Mouse (Mus musculus) brain, adult 2 months (tissue): ENCODE data around the gene Cnr2.

ENCODE experiments used
- DNase-seq: peaks from one replicate; pipeline ENCODE4 v3.0.0; 2011; ENCODE audit warnings: low read depth, low spot score

Cnr2 gene

DNA sequence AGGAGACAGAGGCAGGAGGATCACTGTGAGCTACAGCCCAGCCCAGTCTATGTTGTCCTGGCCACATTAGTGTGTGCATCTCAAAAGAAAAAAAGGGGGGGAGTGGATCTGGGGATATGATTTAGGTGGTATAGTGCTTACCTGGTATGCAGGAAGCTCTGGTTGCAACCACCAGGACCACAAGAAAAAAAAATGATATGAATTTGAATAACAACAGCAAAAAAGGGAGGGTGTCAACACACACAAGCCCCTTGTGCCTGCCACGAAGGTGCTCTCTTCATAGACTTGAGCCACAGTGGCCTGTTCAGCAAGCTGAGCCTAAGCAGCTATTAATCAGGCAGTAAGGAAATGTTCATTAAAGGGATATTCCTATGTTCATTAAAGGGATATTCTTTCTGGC lies 9.6 kb downstream of the Cnr2 start:
- DNase-seq = no peak

DNA sequence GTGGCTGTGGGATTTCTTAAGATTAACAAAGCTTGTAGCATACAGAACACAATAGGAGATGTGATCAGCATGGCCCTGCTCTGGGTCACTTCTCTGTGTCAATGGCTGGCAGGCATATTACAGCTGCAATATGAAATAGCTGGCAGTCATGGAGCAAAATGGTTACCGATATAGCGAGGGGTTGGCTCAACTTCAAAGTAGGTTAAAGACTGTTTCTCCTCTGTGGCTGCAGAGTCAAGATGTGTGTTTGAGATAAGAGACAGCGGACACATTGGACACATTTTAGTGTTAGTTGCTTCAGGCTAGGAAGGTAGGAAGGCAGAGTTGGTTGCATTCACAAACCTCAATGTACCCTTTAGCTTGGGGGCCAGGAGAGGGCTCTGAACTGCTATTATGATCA lies 11.4 kb downstream of the Cnr2 start:
- no peak for DNase-seq

DNA sequence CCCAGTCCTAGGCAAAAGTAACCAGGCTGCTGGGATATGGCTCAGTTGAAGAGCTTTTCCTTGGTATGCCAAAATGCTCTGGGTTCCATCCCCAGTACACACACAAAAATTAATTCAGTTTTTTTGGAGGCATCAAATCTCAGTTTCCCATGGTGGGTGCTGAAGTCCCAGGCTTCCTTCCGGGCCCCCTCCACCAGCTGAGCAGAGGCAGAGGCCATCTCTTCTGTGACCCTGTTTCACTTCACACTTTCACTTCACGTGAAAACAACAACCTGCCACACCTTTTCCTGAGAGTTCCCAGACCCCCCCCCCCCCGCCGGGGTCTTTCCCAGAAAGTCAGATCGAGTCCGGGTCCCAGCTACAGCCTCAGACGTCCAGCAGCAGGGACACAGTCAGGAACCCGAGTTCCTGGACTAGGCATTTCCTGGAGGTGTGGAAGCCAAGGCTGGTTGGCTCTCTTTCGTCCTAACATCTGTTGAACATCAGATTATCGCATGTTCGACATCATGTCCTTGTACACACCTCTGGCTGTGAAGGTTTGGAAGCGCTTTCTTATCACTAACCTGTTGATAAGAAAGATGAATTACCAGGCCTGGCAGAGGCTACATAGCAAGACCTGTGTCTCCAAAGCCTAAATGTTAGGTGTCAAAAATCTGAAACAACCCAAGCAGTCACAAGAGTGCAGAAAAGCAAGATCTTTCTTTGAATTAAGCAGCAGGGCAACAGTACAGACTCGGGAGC lies 14.3 kb downstream of the Cnr2 start:
- DNase-seq = no peak

DNA sequence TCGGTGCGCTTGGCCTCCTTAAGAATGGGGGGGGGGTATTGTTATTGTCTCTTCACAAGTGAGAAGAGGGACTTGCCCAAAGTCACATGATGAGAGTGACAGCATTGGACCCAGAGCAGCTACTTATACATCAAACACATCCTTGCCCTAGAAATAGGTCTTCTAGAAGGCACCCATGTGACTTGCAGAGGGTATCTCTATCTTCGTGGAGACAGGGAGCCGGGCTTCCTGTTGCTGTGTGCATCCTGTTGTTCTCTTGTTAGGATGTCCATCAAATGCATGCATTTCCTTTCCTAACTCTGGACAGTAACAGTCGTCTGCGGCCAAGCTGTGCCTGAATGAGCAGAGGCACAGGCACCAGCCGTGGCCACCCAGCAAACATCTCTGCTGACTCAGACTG lies 16.3 kb downstream of the Cnr2 start:
- no peak for DNase-seq

DNA sequence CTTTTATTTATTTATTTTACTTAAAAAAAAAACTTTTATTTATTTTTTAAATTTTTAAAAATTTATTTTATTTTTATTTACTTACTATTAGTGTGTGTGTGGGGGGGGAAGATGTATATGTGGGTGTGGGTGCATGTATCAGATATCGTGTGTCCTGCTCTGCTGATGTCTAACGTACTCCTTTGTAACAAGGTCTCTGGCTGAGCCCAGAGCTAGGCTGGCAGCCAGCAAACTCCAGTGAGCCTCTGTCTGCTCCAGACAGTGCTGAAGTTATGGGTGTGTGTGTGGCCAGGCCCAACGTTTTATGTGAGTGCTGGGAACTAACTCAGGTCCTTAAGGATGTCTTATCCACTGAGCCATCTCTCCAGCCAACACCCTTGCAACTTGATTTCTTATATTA lies 17.0 kb downstream of the Cnr2 start:
- no peak for DNase-seq

DNA sequence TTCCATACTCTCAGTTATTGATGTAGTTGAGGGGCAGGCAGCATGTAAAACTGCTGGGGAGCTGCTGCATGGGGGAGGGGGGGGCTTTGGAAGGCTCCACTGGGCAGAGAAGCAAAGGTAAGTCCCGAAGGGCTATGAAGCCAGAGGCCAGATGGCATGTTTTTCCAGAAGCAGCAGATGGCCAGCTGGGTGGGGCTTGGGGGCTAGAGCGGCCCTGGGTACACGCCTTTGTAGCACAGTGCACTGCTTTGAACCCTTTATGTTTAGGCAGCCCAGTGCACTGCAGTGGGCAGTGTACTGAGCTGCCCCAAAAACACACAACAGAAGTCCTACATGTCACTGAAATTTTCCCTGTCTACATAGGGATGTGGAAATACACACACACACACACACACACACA lies 17.6 kb downstream of the Cnr2 start:
- no peak for DNase-seq

DNA sequence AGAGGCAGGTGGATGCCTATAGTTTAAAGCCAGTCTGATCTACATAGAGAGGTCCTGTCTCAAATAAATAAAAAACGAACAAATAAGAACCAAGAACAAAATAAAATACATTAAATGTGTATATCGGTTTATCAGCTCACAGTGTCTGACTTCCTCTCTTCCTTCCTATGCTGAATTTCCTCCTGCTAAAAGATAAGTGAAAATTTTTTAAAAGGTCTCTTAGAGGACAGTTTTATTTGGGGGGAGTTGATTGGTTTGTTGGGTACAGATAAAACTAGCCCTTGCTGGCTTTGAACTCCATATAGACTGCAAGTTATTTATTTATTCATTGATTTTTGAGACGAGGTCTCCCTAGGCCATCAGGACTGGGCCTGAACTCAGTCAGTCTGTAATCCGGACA lies 18.2 kb downstream of the Cnr2 start:
- no peak for DNase-seq

DNA sequence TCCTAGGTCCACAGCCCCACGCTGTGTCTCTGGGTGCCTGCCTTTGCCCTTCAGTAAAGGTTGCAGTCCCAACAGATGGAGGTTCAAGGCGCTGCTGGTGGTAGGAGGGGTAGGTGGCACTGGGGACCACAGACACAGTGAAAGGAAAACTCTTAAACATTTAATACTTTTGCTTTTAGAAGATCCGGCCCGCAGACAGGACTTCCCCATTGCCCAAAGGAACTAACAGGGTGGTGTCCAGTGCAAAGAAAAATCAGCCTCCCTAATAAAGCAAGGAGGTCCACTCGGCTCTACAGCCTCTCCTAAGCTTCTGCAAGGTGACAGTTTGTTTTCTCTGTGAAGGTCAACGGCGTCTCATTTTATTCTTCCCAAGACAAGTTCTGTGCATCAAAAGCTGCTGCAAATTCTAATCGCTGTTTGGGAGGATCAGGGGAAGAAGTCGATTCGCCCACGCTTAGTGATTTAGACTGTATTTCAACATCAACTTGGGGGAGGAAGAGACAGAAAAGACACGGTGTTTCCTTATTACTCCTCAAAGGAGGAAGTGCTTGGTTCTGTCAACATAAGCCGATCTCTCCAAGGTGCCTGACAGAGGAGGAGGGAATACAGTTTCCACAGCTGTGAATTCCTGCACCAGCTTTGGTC lies 23.6 kb downstream of the Cnr2 start:
- DNase-seq = peak; percentile 41

DNA sequence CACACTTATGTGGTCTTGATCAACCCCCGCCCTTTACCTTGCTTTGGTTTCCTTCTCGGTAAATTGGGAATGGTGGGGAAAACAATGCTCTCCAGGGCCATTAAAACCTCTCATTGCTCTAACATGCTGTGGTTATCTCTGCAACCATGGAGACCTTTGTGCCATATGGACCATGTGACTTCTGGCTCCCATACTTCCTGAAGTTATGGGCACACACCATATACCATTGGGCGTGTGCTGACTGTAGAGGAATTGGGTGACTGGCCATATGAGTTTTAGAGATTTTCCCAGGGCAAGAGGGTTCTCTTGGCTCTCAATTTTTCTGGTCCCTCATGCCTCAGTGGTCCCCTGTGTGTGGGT lies 24.1 kb downstream of the Cnr2 start:
- no peak for DNase-seq

DNA sequence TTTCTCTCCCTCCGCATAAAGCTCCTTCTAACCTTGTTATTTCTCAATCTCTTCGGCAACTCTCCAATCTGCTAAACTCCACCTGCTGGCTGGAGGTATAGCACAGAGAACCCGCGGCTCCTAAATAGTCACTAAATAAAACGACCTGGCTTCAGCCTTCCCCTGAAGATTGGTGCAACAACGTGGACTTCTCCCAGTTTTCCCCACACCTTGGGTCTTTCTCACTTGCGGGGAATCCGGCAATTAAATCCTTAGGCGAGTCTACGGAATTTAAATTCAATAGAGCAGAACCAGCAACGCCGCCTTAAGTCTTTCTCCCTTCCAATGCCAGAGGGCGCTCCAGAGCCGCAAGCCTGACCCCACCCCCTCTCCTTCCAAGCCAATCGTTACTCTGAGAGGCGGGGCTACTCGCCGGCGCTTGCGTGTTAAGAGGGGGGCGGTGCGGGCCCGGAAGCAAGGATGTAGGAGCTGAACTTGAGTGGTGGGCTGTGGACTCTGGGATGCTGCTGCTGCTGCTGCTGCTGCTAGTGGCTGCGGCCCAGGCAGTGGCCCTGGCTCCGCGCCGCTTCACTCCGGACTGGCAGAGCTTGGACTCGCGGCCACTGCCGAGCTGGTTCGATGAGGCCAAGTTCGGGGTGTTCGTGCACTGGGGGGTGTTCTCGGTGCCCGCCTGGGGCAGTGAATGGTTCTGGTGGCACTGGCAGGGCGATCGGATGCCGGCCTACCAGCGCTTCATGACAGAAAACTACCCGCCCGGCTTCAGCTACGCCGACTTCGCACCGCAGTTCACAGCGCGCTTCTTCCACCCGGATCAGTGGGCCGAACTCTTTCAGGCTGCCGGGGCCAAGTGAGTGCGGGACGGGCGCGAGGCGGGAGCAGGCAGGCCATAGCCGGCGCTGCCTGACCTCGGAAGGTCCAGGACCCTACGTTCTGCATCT lies 25.4 kb downstream of the Cnr2 start, which contains the start of gene Fuca1:
TSS of gene Fuca1 (plus strand) at position 432 of the 938 bp plus-strand sequence.
- DNase-seq = peak; percentile 98

DNA sequence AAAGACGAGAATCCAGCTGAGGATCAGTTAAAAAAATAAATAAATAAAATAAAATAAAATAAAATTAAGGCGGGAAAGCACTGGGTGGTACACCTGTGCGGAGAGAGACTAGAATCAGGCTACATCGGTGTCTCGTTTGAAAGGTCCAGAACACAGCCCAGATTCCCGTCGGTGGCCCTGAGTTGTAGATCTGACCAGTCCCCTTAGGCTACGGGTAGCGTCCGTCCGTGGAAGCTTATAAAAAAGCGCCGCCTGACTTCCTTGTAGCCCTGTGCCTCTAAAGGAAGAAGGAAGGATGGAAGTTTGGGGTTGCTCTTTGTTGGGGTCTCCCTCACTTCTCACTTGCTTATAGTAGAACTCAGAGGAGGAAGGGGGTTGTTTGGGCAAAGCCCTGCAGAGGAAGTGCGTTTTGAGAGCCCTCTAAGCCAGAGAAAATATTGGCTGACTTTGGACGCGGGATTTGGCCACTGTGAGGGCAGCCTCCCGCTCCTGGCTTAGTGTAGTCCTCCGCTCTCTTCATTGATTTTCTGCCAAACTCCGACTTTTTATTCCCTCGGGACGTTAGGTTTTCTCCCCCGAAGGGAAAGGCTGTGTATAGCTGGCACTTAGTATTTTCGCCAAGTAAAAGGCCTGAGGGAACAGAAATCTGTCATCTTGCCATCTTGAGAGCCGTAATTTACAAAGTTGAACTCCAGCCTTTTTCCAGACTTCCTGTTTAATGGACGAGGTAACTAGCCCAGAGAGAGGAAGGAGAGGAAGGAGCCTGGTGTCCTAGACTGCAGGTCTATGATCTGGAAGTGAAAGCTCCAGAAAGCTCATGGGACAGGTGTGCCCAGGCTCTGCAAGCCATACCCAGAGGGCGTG lies 26.3 kb downstream of the Cnr2 start:
- DNase-seq = no peak

DNA sequence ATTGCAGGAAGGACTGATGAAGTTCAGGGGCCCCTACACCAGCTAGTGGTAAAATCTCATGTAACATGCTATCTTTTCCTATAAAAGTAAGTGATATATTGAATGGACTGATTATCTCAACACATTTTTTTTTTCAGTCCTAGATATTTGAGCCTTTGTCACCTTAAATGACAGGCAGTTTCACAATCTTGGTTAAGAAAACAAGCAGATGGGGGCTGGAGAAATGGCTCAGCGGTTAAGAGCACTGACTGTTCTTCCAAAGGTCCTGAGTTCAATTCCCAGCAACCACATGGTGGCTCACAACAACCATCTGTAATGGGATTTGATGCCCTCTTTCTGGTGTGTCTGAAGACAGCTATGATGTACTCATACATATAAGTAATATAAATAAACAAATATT lies 27.0 kb downstream of the Cnr2 start:
- DNase-seq = no peak

DNA sequence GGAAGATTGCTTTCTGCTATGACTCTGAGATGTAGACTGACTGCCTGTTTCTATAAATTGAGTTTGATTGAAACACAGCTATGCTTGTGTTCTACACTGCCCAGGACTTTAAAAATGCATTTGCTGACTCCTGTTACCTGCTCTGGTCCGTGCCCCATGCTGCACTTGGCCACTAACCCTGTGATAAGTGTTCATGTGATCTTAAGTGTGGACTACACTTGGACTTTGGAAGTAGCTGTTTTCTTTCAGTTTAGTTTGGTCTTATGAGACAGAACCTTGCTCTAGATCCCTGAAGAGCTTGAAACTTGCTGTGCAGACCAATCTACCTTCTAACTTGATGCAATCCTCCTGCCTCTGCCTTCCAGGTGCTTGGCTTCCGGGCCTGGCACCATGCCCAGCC lies 29.2 kb downstream of the Cnr2 start:
- DNase-seq = no peak

DNA sequence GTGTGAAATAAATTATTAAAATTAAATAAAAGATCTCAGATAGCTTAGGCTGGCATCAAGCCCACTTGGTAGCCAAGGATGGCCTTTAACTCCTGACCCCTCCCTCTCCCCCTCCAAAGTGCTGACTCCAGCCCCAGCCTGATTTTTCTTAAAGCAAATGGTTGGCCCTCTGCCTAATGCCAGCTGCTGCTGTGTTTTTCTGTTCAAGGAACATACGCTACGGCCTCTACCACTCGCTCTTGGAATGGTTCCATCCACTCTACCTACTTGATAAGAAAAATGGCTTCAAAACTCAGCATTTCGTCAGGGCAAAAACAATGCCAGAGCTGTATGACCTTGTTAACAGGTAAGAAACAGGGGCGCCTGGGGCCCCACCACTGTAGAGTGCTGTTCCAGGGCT lies 30.1 kb downstream of the Cnr2 start:
- no peak for DNase-seq

DNA sequence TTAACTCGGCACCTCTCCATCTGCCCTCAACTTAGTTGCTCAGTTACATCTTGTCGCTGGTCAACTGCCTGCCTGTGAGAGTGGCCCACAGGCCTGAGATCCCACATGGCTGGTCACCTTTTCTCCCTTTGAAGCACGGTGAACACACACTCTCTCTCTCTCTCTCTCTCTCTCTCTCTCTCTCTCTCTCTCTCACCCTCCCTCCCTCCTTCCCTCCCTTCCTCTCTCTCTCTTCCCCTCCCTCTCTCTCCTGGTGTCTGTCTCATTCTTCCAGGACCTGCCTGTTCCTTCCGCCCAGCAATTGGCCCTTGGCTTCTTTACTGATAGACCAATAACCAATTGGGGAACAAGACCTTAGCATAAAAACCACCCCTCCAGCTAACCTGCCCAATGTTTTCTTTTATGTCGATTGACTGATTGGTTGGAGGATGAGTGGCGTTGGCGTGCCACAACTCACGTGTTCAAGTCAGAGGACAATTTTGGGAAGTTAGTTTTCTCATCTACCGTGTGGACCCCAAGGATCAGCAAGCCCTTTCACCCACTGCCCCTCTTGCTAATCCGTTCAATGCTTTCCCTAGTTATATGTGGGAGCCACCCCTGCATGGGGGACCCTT lies 31.1 kb downstream of the Cnr2 start:
- DNase-seq = no peak

DNA sequence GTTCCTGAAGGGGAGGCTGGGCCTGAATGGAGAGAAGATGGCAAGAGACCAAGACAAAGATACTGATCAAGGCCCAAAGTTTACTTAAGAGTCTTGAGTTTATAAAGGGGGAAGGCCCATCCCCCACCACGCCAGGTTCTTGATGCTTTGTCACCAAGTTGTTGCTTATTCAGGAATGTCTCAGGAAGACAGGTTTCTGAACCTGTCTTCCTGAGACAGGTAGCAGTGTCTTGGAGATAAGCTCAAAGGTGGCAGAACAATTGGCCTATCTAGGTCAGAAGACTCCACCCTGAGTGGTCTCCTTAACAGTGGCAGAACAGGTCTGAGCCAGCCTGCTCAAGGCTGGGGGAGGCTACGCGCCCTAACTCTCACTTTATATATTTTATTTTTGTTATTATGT lies 31.7 kb downstream of the Cnr2 start:
- no peak for DNase-seq

DNA sequence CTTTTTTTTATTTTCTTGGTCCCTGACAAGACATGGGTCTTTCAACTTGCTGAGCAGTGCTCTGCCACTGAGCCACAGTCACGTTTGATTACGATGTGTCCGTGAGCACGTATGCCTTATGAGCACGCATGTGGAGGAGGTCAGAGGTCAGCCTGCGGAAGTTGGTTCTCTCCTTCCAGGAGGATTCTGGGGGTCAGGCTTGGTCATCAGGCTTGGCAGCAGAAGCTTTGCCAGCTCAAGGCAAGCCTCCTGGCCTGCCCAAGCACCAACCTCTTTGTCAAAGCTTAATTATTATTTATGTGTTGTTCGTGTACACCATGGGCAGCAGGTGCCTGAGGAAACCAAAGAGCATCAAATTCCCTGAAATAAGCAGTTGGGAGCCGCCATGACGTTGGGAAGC lies 33.2 kb downstream of the Cnr2 start:
- no peak for DNase-seq

DNA sequence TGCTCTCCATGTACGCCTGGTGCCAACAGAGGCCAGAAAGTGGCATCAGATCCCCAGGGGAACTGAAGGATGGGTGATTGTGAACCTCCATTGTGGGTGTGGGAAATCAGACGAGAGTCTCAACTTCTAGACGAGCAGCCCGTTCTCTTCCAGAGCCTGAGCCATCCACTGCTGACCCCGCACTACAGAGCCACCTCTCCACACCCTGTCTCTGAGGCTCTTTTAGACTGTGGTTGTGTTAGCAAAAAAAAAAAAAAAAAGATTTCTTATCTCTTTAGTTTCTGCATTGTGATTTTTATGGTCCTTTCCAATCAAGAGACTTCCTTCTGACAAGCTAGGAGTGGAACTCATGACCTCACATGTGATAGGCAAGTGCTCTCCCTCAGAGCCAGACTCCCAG lies 34.2 kb downstream of the Cnr2 start:
- no peak for DNase-seq

DNA sequence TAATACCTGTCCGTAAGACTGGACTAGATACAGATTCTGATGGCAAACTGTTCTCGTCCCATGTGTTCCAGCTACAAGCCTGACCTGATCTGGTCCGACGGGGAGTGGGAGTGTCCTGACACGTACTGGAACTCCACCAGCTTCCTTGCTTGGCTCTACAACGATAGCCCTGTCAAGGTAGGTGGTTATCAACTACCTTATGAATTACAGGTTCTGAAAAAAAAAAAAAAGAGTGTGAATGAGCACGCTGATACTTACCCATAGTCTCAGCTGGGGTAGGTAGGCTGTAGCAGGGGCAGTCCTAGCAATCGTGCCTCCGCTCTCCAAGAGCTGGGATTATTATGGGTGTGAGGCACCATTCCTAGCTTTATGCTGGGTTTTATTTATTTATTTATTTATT lies 34.6 kb downstream of the Cnr2 start:
- DNase-seq = no peak

DNA sequence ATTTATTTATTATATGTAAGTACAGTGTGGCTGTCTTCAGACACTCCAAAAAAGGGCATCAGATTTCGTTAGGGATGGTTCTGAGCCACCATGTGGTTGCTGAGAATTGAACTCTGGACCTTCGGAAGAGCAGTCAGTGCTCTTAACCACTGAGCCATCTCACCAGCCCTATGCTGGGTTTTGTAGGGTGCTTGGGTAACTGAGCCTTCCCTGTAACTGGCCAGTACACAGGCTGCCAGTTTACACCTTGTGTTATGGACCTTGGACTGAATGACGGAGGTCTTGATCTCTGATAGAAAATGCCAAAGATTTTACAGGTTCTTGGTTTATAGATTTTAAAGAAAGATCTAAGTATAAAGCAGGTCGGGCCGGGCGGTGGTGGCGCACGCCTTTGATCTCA lies 35.0 kb downstream of the Cnr2 start:
- DNase-seq = no peak

DNA sequence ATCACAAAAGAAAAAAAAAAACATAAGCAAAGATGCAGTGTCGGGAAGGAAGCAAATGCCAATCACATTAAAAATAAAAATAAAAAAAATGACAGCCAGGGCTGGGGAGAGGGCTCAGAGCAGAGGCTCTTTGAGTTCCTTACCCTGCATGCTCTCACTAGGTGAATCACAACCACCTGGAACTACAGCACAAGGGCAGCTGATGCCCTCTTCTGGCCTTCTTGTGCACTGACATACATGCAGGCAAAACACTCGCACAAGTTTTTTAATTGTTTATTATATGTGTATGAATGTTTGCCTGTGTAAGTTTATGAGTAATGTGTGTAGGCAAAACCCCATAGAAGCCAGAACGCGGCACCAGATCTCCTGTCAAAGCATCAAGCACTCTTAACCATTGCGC lies 36.6 kb downstream of the Cnr2 start:
- peak; percentile 71 for DNase-seq
